Mouse (Mus musculus): ENCODE data around the gene Cdkal1.

- TF ChIP-seq CTCF (IDR thresholded peaks at IDR 0.05; ENCODE audit: low read depth) (peak; percentile 14; the same call in 1 of the 2 replicates), EP300 (IDR thresholded peaks at IDR 0.05; ENCODE audit: low read depth) (no peak)
Observed at GRCm38 (mm10) chr13:29501173-29501572, 354.3 kb downstream of the Cdkal1 start.

Data from liver, embryonic 14.5 days (tissue).